Mouse (Mus musculus) 3T3-L1 (cell line): ENCODE data around the gene Sirt5.

Experiments
- DNase-seq: peaks from one replicate; pipeline ENCODE4 v3.0.0-alpha.2; 2015; ENCODE audit warnings: low read depth, low spot score

Sirt5 gene

GRCm38 (mm10) chr13:43374205-43374604, 8.9 kb downstream of the Sirt5 start:
- DNase-seq = no peak

DNA sequence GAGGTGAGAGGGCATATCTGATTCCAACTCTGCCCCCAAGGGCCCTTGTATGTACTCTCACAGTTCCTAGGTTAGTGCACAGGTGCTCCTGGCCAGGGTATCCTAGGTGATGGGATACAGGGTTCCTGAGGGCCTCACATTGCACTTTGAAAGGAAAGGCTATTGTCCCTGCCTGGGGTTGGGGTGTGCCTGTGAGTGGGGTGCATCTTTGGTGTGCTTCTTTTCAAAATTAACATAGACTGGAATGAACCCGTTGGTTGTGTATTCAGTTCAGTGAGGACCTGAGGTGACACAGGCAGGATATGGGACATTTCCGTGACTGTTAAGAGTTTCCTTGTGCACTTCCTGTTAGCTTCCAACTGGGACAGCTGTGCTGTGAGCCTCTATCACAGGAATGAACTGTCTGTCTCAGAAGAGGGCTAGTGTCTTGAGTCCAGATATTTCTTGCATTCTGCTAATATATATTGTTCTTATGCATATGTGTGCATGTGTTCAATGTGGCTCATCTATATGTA, 9.7 kb downstream of the Sirt5 start:
- DNase-seq = no peak

- peak; percentile 18 for DNase-seq
These were observed 14.7 kb downstream of the Sirt5 start for GRCm38 (mm10) chr13:43379989-43380388.

DNA sequence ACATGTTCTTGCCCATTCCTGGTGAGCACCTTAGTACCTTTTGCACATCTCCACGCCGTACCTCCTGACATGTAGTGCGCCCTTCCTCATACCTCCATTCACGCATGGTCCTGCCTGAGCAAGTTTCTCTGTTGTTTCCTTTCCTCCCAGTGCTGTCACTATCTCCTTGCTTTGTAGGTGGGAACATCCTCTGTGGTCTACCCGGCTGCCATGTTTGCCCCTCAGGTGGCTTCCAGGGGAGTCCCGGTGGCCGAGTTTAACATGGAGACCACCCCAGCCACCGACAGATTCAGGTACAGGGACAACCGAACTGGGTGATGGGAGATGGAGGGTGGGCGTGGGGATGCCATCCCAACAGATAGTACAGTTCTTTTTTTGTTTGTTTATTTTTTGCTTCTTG, 20.0 kb downstream of the Sirt5 start:
- DNase-seq = no peak

GRCm38 (mm10) chr13:43397700-43398296, 32.5 kb downstream of the Sirt5 start:
- no peak for DNase-seq

DNA sequence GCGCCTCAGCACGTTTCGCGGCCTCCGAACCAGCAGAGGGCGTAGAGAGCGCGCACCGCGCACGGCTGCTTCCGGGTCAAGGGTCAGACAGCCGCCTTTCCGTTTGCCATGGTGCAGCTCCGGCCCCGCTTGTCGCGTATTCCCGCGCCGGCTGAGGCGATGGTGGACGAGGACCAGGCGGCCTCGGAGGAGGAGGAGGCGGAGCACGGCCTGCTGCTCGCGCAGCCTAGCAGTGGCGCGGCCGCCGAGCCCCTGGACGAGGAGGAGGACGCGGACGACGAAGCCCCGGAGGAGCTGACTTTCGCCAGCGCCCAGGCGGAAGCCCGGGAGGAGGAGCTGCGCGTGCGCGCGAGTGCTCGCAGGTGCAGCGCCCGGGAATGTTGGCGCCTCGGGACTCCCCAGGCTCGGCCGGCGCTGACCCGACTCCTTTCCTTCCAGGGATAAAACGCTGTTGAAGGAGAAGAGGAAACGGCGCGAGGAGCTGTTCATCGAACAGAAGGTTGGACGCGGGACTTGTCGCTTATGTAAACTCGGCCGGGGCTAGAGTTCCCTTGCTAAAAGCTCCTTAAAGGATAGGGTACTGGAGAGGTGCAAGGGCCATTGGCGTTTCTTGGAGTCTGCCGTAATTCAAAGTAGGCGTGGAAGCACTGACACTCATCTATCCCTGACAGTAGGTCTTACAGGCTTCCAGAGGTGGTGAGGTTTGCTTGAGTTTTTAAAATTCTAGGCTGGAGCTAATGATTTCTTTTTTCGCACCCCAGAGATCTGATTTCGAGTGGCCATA, 33.2 kb downstream of the Sirt5 start, which contains the start of gene Nol7:
Gene Nol7 (plus strand): TSS at position 94 of the 784 bp plus-strand sequence.
- DNase-seq = peak; percentile 86

DNA sequence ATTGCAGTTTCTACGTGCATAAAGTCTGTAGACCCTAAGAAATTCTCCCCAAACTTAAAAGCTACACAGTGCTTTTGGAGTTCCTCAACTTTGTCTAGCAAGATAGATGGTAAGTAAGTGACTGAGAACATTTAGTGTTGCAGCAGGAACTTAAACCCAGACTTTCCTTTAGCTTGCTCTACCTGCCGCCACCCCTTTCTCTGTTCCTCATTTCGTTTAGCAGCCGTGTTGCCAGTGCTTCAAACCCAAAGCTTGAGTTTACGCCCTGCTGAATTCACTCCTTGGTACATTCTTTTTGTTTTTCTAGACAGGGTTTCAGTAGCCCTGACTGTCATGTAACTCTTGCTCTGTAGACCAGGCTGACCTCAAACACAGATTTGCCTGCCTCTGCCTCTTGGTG, 34.3 kb downstream of the Sirt5 start:
- no peak for DNase-seq

GRCm38 (mm10) chr13:43412311-43412710, 47.0 kb downstream of the Sirt5 start:
- DNase-seq = peak; percentile 45

GRCm38 (mm10) chr13:43413611-43414010, 48.3 kb downstream of the Sirt5 start:
- no peak for DNase-seq

DNA sequence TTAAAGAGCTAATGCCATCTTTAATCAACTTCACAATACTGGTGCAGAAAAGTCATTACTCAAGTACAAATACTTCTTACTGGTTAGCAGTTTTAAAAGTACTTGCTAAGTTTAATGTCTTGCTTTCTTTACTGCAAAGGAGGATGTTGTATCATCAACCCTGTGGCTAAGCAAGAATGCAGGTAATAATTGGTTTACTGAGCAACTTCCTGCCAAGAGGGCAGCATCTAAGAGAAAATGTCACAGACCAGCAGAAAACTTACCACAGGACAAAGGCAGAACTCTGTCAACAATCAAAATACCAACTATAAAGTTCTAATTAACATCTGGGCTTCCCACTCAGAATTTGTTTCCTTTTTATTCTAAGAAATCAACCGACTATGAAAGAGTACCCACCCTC, 50.0 kb downstream of the Sirt5 start:
- DNase-seq = no peak

DNA sequence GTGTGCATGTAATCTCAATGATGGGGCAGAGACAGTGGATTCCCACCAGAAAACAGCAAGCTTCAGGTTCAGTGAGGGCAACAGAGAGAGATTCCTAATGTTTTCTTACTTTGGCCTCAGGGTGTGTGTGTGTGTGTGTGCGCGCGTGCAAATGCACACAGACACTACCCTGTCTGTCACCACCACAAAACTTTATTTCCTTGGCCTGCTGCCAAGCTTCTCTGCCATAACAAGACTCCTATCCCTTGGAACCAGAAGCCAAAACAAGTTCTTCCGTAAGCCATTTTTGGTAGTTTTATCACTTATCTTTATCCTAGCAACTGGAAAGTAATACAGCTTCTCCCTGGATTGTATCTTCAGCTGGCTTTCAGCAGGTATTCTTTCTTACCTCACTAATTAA, 63.1 kb downstream of the Sirt5 start:
- no peak for DNase-seq

DNA sequence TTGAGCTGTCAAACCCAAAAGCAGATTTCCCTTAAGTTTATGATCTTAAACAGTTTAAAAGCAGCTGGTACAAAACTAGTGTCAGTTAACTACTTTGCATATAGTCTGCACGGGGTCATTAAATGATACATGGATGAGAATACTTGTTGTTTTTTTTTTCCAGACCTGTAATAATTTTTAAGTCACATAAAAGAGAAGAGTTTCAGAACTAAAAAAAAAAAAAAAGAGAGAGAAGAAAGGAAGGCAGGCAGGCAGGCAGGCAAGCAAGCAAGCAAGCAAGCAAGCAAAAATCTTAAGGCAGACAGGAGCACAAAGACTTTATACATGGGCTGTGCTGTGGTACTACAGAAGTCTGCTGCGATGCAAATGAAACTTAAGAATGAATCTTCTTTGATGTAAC, 68.1 kb downstream of the Sirt5 start:
- DNase-seq = no peak

DNA sequence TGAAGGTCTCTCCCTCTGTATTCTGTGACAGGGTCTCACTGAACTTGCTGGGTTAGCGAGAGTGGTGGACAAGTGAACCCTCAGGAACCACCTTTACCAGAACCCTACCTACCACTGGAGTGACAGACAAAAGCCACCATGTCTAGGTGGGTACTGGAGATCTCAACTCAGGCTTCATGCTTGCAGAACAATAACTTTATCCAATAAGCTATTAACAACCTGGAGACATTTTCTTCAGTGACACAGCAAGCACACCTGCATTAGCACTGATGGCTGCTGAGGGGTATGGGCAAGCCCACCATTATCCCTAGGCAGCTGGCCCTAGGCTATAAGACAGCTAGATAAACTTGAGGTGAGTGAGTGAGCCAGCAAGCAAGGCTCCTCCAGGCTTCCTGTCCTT, 75.1 kb downstream of the Sirt5 start:
- no peak for DNase-seq

- DNase-seq = no peak
These were observed 77.3 kb downstream of the Sirt5 start for GRCm38 (mm10) chr13:43442551-43442950.

DNA sequence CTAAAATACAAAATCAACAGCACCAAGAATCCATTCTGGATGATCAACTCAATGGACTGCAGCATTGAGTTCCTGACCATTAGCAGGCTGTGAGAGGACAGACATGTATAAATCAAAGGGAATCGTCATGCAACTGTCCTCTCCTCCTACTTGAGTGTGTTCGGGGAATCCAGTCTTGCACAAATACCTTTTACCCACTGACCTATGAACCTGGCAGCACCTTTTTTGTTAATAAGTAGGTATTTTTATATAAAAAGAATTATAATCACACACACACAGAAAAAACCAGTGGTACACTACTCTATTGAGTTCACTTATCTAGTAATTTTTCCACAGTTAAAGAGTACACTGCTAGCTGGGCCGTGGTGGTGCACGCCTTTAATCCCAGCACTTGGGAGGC, 78.4 kb downstream of the Sirt5 start:
- DNase-seq = no peak

DNA sequence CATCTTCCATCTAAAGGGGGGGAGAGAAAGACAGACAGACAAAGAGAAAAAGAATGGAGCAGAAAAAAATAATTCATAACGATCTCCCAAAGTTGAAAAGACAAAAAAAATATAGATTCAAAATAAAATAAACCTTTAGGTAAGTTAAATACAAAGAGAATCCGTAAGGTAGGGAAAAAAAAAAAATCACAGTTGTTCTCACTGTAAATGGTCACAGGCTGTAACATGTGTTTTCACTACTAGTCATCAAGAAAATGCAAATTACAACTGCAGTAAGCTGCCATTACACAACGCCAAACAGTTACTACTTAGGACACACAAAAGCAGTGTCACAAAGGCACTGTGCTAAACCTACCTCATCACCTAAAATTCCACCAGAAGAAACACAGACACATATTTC, 79.4 kb downstream of the Sirt5 start:
- no peak for DNase-seq
